Mouse (Mus musculus) lung, adult 2 months (tissue): ENCODE measurements around the gene Rap1b. TPM values are rescaled to one million over a fixed set of nuclear protein-coding genes. Genes with fewer than 3 reads are reported as not detected.

ENCODE experiments used
- DNase-seq: peaks from one replicate; pipeline ENCODE4 v3.0.0; 2022
- H3K4me1 ChIP-seq: fragments of 200-500 bp; 2 replicates; pipeline ENCODE4 v1.6.1; 2011; ENCODE audit warnings: low read length; ENCODE audit not compliant: control insufficient read depth, insufficient read depth
- H3K4me3 ChIP-seq: fragments of 200-500 bp; replicated peaks from 2 replicates; pipeline ENCODE3; 2011; ENCODE audit warnings: low read depth, mild to moderate bottlenecking, control low read depth, low read length; ENCODE audit errors: extremely low read depth
- CTCF ChIP-seq: fragments of 200-500 bp; IDR thresholded peaks from 2 replicates; pipeline ENCODE4 v1.5.1; 2011; ENCODE audit warnings: mild to moderate bottlenecking, low read length, control low read depth; ENCODE audit not compliant: insufficient read depth
- POLR2A ChIP-seq: fragments of 200-500 bp; IDR thresholded peaks from 2 replicates; pipeline ENCODE4 v1.6.1; 2011; ENCODE audit warnings: low read depth, mild to moderate bottlenecking, control low read depth, low read length, borderline replicate concordance; ENCODE audit errors: extremely low read depth
- WGBS: fragments of 180-500 bp; shearing (Covaris S2); methylation state at CpG from one replicate; pipeline ENCODE4 v1.1.7; 2018; 5-methylcytosine and 5-hydroxymethylcytosine counted together
- polyA plus RNA-seq: library from polyadenylated mRNA; depleted of rRNA; stranded (reverse); fragments of >200 nt; gene quantifications from 2 replicates; pipeline ENCODE4 v1.2.3, GENCODE M21; 2012

The Rap1b gene
- polyA plus RNA-seq, 1 experiment = 71.7 TPM

DNA sequence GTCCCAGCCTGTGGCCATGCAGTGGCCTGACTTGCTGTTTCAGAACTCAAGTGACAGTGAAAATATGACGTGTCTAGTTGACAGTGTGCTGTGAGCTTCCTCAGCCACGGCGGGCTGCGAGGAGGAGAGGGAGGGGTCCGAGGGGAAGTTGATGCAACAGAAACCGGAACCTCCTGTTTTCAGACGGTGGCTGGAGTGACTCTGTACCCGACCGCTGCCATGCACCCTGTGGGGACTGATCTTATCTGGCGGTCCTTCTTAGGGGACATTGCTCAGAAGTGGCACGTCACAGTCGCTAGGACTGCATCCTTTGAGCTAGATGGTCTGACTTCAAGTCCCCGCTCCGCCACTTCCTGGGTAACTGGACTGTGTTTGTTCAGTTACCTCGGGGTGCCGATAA is 15.1 kb upstream of the Rap1b start:
- DNase-seq = no peak
- WGBS = 44% methylated on average over 16 of the region's 16 CpGs
- peak overlapping the region; percentile 19 for H3K4me3 ChIP-seq
- TF ChIP-seq CTCF = no peak
- TF ChIP-seq POLR2A = no peak
- 0 out of 2 replicates have a peak, but pooled peaks cover 2% of the 10 kb centered on the region for H3K4me1 ChIP-seq

DNA sequence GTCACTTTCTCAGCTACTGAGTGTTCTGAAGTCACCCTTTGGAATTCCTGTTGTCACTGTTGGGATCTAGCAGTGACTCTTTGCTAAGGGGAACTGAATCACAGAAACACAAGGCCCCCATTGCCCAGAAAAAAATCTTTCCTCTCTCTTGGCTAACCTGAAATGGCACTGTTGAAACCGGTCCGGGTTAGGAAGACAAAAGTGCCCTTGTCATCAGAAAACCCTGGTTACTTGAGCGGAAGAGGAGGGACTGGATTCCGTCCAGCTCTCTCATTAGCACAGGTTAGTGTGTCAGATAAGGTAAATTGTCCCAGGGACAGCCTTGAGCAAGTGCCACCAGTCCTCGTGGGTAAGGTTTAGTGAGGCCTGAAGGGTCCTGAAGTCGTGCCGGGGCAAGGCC is 14.5 kb upstream of the Rap1b start:
- WGBS = 62% methylated on average over 7 of the region's 7 CpGs
- TF ChIP-seq POLR2A = no peak
- no peak for TF ChIP-seq CTCF
- Histone ChIP-seq H3K4me1 (0 out of 2 replicates have a peak, but pooled peaks cover 2% of the 10 kb centered on the region), H3K4me3 (no peak overlapping the region)
- no peak for DNase-seq

DNA sequence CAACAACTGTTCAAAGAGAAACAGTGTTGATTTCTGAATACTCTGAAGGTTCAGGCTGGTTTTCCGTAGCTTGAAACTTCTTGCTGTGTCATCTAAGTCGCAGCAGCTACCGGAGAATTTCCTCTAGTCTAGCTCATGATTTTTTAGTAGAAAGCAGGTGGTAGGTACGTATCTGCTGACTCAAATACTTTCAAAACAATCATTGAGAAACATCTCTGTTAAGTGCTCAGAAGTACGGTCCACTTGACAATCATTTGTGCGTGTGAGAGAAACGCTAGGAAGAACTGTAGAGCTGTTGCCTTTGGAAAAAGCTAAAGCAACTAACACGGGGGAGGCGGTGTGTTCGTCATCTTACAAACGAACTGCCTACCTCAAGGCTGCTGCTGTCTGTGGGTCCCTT is 14.0 kb upstream of the Rap1b start:
- Histone ChIP-seq H3K4me1 (0 out of 2 replicates have a peak, but pooled peaks cover 2% of the 10 kb centered on the region), H3K4me3 (no peak overlapping the region)
- WGBS = 71% methylated on average over 11 of the region's 11 CpGs
- TF ChIP-seq CTCF (no peak), POLR2A (no peak)
- DNase-seq = no peak

DNA sequence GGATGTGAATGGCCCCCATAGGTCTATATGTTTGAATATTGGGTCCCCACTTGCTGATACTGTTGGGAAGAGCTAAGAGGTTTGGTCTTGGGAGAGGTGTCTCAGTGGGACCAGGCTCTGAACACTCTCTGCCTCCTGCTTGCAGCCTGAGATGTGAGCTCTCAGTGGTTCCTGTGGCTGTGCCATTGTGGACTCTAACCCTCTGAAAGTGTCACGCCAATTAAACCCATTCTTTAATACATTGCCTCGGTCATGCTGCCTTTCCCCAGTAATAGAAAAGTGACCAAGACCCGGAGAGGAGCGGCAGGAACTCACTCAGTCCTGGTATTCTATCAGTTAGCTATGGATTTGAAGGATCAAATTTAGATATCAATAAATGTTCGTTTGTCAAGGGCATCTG is 12.4 kb upstream of the Rap1b start:
- H3K4me1 ChIP-seq = 0 out of 2 replicates have a peak, but pooled peaks cover 2% of the 10 kb centered on the region
- no peak for TF ChIP-seq POLR2A
- no peak for TF ChIP-seq CTCF
- H3K4me3 ChIP-seq = no peak overlapping the region
- 90% methylated on average over 5 of the region's 5 CpGs for WGBS
- DNase-seq = no peak

DNA sequence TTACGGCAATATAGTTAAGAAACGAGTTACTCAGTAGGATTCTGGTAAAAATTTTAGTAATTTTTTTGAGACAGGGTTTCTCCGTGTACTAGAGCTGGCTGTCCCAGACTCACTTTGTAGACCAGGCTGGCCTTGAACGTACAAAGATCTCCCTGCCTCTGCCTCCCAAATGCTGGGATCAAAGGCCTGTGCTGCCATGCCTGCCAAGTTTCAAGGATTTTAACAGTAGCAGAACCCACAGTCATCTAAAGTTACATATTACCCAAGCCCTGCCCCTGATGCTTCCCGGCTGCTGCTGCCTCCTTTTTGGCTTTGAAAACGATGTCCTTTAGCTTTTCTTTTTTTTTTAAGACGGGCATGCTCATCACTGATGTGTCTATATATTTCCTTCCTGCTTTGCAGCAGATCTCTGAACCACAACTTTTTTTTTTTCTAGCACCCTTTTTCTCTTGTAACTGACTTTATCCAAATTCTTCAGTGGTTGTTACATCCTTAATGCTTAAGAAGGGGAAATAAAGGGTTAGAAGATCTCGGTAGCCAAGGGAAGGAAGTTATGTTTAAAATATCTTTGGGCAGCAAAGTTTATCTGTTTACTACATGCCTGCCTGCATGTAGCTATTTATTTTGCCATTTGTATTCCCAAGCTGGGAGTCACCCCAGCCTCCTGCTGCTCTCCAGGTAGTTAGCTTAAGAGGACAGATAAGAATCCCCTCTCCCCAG is 10.3 kb upstream of the Rap1b start:
- no peak for DNase-seq
- TF ChIP-seq CTCF (no peak), POLR2A (no peak)
- H3K4me1 ChIP-seq = 0 out of 2 replicates have a peak, but pooled peaks cover 2% of the 10 kb centered on the region
- 48% methylated on average over 8 of the region's 8 CpGs for WGBS
- no peak overlapping the region for H3K4me3 ChIP-seq

DNA sequence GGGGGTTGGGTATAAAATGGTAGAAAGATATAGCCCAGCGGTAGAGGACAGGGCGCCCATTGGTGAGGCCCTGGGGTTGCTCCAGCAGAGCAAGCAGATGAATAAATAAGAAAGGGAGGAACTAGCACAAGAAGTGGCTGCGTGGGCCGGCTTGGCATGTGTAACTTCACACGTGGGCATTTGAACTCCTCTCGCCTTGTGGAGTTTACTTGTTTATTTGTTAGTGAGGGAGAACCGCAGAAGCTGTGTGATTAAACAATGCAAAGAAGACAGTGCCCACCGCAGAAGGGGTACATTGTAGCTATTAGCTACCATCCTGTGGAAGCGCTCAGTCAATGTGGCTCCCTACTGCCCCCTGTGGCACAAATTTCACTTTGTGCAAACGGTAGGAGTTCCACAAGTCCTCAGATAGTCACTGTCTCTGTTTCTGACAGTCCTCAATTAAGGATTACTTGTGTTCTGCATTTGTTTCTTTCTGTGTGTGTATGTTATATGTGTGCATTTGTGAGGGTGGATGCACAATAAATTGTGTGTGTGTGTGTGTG is 6.9 kb upstream of the Rap1b start:
- no peak for DNase-seq
- WGBS = 92% methylated on average over 10 of the region's 10 CpGs
- H3K4me3 ChIP-seq = no peak overlapping the region
- H3K4me1 ChIP-seq = no peaks in the 10 kb centered on the region
- no peak for TF ChIP-seq CTCF
- TF ChIP-seq POLR2A = no peak

DNA sequence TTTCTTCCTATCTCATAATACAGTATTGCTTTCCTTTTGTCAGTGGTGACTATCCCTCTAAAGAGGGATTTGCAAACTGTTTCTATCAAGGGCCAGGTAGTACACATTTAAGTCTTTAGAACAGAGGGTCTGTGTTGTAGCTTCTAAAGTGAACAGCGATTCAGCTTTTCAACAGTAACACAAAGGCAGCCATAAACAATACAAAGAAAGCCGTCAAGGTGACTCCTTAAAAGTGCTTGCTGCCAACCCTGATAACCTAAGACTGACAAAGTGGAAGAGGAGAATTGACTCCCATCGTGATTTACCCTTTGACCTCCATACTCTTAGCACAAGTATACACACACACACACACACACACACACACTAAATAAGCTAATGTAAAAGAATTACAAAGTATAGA is 3.1 kb upstream of the Rap1b start:
- DNase-seq = no peak
- no peaks in the 10 kb centered on the region; the same call in 1 of the 2 replicates for H3K4me1 ChIP-seq
- no peak overlapping the region for H3K4me3 ChIP-seq
- no peak for TF ChIP-seq POLR2A
- TF ChIP-seq CTCF = no peak
- 70% methylated on average over 3 of the region's 3 CpGs for WGBS

DNA sequence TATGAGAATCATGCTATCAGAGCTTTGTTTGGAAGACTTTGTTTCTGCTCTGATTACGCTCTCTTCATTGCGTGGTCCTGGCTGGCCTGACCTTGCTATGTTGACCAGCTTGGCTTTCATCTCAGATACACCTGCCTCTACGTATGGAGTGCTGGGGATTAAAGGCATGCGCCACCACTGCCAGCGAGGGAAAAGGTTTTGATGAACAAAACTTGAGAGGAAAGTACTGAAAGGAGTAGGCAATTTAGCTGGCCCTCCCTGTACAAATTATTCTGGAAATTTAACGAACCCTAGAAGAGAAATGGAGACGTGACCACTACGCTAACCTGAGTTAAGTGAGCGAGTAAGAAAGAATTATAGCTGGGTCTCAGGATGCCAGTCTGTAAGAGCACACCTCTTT is 961 bp upstream of the Rap1b start:
- peaks cover 5% of the 10 kb centered on the region for H3K4me1 ChIP-seq
- TF ChIP-seq POLR2A (no peak), CTCF (no peak)
- DNase-seq = no peak
- 77% methylated on average over 9 of the region's 9 CpGs for WGBS
- H3K4me3 ChIP-seq = no peak overlapping the region

DNA sequence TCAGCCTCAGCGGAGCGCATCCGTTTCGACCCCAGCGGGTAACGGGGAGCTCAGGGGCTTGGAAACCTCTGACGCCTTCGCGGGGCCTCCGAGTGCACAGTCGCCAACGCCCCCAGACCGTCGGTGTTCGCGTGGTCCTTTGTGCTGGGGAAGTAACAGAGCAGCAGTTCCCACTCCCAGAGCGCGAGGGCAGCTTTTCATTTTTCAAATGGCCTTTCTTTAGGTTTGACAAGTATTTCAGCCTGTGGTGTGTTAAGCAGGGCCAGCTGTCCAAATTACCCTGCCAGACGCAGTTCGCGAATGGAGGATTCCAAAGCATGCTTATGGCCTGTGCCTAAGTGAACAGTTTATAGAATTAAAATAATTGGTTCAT is 411 bp upstream of the Rap1b start:
- under 1% methylated on average over 21 of the region's 21 CpGs for WGBS
- Histone ChIP-seq H3K4me1 (peaks cover 8% of the 10 kb centered on the region), H3K4me3 (peak overlapping the region; percentile 92)
- no peak for TF ChIP-seq CTCF
- DNase-seq = no peak

DNA sequence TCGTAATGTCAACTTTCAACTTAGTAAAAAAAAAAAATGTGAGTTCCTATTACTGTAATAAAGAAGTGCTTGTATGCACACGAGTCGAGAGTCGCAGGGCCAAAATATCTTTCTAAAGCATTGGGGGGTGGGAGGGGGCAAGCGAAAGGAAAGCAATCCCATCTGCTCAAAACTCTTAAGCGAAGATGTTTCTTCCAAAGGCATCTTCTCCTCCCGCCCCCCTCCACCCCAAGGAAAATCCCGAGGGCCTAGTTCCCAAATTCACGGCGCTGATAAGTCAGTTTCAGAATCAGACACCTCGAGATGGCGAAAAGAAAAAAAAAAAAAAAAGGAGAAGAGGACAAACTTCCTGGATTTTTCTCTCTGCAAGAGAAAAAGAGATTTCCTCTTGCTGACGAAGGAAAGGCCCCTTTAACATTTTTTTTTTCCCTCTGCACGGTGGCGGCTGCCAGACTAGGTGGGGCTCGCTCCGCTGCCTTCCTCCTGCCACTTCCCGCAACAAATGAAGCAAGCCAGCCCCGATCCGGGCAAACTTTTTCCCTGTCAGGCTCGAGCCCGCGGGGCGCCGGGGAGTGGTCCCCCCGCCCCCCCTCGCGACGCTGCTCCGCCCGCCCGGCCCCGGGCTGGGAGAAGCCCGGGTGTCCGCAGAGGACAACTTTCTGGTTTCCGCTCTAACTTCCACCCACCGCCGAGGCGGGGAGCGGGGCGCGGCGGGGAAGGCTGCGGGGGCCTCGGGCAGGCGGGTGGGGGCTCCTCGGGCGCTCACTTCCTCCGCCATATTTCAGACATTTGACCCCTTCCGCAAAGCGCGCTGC is 846 bp downstream of the Rap1b start:
- peak; percentile 69 for DNase-seq
- H3K4me3 ChIP-seq = peak overlapping the region; percentile 97
- under 1% methylated on average over 49 of the region's 52 CpGs for WGBS
- TF ChIP-seq POLR2A (peak; percentile 33; the same call in 1 of the 2 replicates), CTCF (no peak)
- peaks cover 15% of the 10 kb centered on the region for H3K4me1 ChIP-seq
